Mouse (Mus musculus): ENCODE results near the gene Pole3. TPM values are rescaled to one million over a fixed set of nuclear protein-coding genes. Genes with fewer than 3 reads are reported as not detected.
A peak's percentile ranks its signal among the peaks of the same experiment; 100 is the strongest.

Gene Pole3
- 113 and 116 TPM in 2 replicates for polyA plus RNA-seq (2016; fragmentation: Nextera tagmentation; extraction: Ambion mirVana)

DNA sequence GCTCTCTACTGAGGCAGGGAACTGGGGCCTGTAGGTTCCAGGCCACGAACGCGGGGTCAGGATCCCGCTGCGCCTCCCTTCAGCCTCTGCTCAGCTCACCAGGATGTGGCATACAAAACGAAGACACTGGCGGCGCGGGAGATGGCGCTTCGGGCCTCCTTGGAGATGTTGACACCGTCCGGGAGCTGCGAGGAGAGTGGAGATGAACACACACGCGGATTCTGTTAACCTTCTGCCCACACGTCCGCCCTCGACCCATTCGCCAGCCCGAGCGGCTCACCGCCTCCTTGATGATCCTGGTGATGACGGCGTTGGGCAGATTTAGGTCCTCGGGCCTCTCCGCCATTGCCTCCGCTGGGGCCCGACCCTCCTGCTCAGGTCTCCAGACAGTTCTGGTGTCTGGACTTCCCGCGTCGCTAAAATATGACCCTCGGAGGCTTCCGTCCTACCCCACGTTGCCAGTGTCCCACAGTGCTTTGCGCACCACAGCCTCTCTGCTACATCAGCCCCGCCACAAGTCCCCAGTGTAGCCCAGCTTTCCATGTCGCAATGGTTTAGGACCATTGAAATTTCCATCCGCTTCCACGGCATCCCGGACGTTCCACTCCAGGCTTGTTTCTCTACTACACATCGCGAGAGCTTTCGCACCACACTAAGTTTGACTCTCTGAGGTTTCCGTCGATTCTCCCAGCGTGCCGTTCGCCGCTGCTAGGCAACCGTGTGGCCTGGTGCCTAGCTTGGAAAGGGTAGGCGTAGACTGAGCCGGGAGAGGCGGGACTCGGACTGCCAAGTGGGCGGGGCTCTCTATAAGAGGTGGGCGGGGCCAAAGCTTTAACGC, at the start of gene Pole3, which contains the start of gene 4933430I17Rik:
Gene Pole3 (minus strand): TSS at position 418 of the 838 bp plus-strand sequence.
Gene 4933430I17Rik (plus strand): TSS at position 719 of the 838 bp plus-strand sequence.
- Histone ChIP-seq H3K4me1 (peaks cover 16% of the 10 kb centered on the region), H3K27ac (peak within 1 kb of the TSS; percentile 98), H3K27me3 (ENCODE audit: low read depth, poor library complexity, severe bottlenecking) (no peaks in the 10 kb centered on the region), H3K36me3 (peaks cover 23% of the 10 kb centered on the region), H3K4me3 (peak within 1 kb of the TSS; percentile 87), H3K9me3 (replicated peaks) (no peaks in the 10 kb centered on the region)
- under 1% methylated on average over 59 of the region's 59 CpGs for WGBS
- DNase-seq (ENCODE audit: low spot score) = peak; percentile 95

DNA sequence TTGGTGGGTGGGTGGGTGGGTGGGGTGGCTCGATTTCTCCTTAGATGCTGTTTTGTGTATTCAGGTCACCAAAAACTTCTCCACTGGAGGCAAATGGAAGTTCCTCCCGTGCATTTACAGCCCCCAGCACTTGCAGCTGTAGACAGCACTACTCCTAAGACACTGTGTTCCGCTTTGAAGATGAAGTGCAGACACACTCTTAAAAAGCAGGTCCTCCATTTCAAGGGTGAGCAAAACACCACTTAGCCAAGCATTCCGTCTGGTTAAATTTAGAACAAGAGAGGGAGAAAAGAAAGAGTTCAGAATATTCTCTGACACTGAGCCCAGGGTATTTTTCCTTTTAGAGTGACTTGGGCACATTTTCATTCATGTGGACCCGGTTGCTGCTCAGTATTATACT, 45.2 kb upstream of the Pole3 start:
- Histone ChIP-seq H3K27ac (no peak overlapping the region), H3K4me3 (no peak overlapping the region), H3K9me3 (replicated peaks) (no peaks in the 10 kb centered on the region), H3K27me3 (ENCODE audit: low read depth, poor library complexity, severe bottlenecking) (no peaks in the 10 kb centered on the region), H3K36me3 (no peaks in the 10 kb centered on the region), H3K4me1 (no peaks in the 10 kb centered on the region)
- no peak for DNase-seq (ENCODE audit: low spot score)
- WGBS = 69% methylated on average over 5 of the region's 5 CpGs

DNA sequence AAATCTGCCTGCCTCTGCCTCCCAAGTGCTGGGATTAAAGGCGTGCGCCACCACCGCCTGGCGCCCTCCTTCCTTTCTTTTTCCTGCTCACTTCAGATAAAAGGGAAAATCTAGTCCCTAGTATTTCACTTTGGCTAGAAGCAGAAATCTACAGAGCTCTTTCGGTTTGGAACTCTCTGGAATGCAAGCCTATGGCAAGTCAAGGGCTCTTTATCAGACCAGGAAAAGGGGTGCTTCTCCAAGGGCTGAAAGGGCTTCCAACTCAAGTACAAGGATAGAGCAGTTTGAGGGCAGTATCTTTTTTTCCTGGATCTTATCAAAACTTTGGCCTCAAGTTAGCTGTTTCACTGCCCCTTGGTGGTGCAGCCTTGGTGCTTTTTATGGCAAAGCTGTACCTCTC, 44.7 kb upstream of the Pole3 start:
- H3K27me3 ChIP-seq (ENCODE audit: low read depth, poor library complexity, severe bottlenecking) = no peaks in the 10 kb centered on the region
- DNase-seq (ENCODE audit: low spot score) = no peak
- H3K36me3 ChIP-seq = no peaks in the 10 kb centered on the region
- no peak overlapping the region for H3K4me3 ChIP-seq
- no peak overlapping the region for H3K27ac ChIP-seq
- 94% methylated on average over 5 of the region's 5 CpGs for WGBS
- no peaks in the 10 kb centered on the region for H3K9me3 ChIP-seq (replicated peaks)
- no peaks in the 10 kb centered on the region for H3K4me1 ChIP-seq

DNA sequence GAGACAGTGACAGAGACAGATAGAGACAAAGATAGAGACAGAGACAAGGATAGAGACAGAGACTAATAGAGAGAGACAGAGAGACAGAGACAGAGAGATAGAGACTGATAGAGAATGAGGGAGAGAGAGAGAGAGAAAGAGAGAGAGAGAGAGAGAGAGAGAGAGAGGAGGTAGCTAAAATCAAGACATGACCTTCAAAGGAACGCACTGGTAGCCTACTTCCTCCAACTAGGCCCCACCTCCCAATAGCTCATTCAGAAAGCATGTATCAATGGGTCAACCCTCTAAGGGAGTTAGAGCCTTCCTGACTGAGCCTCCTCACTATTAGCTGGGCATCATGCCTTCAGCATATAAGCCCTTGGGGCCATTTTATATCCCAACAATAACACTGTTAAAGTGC, 43.5 kb upstream of the Pole3 start:
- Histone ChIP-seq H3K4me3 (no peak overlapping the region), H3K4me1 (no peaks in the 10 kb centered on the region), H3K9me3 (replicated peaks) (no peaks in the 10 kb centered on the region), H3K27ac (no peak overlapping the region), H3K36me3 (no peaks in the 10 kb centered on the region), H3K27me3 (ENCODE audit: low read depth, poor library complexity, severe bottlenecking) (no peaks in the 10 kb centered on the region)
- WGBS = 89% methylated on average over 1 of the region's 1 CpGs
- no peak for DNase-seq (ENCODE audit: low spot score)

DNA sequence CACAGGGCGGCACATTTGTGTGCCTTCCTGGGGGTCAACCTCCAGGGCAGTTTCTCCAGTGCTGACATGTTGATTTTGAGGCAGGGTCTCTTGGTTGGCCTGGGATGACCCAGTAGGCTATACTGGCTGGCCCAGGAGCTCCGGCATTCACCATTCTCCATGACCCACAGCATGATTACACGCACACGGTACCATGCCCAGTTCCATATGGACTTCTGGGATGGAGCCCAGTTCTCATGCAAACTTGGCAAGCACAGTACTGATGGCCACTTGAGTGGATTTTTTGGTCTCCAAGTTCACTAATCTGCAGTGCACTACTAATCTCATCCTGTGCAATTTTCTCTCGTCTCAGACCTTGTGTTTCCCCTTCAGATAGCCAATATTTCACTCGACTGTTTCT, 42.8 kb upstream of the Pole3 start:
- Histone ChIP-seq H3K36me3 (no peaks in the 10 kb centered on the region), H3K27ac (no peak overlapping the region)

DNA sequence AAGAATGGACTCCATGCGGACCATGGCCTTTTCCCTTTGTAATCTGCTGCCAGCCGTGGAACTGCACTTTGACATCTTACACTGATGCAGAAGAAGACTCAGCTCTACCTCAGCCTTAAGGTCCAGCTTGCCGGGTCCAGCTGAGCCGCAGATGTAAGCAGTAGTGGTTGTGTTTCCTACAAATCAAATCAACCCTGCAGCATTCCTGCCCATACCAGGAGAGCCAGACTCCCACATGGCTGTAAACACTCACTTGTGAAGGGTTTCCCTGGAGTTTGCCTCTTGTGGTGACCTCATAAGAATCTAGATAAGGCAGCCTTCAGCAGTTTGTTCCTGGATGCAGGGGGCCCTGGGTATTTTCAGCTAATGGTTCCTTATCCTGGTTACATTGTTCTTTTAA, 41.7 kb upstream of the Pole3 start:
- H3K4me3 ChIP-seq = no peak overlapping the region
- WGBS = 85% methylated on average over 4 of the region's 4 CpGs
- no peak for DNase-seq (ENCODE audit: low spot score)

More for the DNA sequence above, 42.8 kb upstream of the Pole3 start:
- 95% methylated on average over 6 of the region's 6 CpGs for WGBS
- Histone ChIP-seq H3K4me1 (no peaks in the 10 kb centered on the region), H3K4me3 (no peak overlapping the region), H3K9me3 (replicated peaks) (no peaks in the 10 kb centered on the region), H3K27me3 (ENCODE audit: low read depth, poor library complexity, severe bottlenecking) (no peaks in the 10 kb centered on the region)
- no peak for DNase-seq (ENCODE audit: low spot score)

DNA sequence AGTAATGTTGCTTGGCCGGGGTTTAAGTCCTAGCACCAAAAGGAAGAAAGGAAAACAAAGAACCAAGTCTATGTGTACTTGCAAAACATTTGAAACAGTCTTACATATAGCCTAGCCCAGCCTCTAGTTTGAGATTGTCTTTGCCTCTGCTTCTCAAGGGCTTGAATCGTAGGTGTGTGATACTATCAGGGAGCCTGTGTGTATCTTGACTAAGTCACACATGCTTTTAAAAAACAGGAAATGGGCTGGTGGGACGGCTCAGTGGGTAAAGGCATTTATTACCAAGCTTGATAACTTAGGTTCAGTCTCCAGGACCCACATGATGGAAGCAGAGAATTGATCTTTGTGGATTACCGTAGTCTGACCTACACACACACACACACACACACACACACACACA, 37.1 kb upstream of the Pole3 start:
- Histone ChIP-seq H3K27me3 (ENCODE audit: low read depth, poor library complexity, severe bottlenecking) (no peaks in the 10 kb centered on the region), H3K27ac (peak overlapping the region; percentile 46; the same call in 1 of the 2 replicates), H3K4me1 (0 out of 2 replicates have a peak, but pooled peaks cover 8% of the 10 kb centered on the region), H3K36me3 (no peaks in the 10 kb centered on the region), H3K4me3 (no peak overlapping the region), H3K9me3 (replicated peaks) (no peaks in the 10 kb centered on the region)
- DNase-seq (ENCODE audit: low spot score) = no peak
- WGBS = 77% methylated on average over 4 of the region's 4 CpGs

More for the DNA sequence above, 41.7 kb upstream of the Pole3 start:
- no peaks in the 10 kb centered on the region for H3K27me3 ChIP-seq (ENCODE audit: low read depth, poor library complexity, severe bottlenecking)
- H3K36me3 ChIP-seq = no peaks in the 10 kb centered on the region
- no peak overlapping the region for H3K27ac ChIP-seq
- no peaks in the 10 kb centered on the region for H3K9me3 ChIP-seq (replicated peaks)
- 0 out of 2 replicates have a peak, but pooled peaks cover 6% of the 10 kb centered on the region for H3K4me1 ChIP-seq

DNA sequence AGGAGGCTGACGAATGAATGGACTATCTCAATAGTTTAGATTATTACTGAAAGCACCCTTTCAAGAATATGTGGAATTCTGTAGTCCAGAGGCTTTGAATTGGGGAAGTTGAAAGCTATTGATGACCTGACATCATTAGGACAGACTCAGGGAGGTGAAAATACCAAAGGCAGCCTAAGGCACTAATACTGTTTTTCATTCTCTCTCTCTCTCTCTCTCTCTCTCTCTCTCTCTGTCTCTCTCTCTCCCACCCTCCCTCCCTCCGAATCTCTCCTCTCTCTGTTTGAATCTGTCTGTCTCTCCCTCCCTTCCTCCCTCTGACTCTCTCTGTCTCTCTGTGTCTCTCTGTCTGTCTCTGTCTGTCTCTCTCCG, 36.7 kb upstream of the Pole3 start:
- Histone ChIP-seq H3K4me1 (0 out of 2 replicates have a peak, but pooled peaks cover 8% of the 10 kb centered on the region), H3K27ac (peak overlapping the region; percentile 46; the same call in 1 of the 2 replicates), H3K9me3 (replicated peaks) (no peaks in the 10 kb centered on the region), H3K27me3 (ENCODE audit: low read depth, poor library complexity, severe bottlenecking) (no peaks in the 10 kb centered on the region), H3K4me3 (no peak overlapping the region), H3K36me3 (no peaks in the 10 kb centered on the region)
- WGBS = 69% methylated on average over 3 of the region's 3 CpGs
- no peak for DNase-seq (ENCODE audit: low spot score)

DNA sequence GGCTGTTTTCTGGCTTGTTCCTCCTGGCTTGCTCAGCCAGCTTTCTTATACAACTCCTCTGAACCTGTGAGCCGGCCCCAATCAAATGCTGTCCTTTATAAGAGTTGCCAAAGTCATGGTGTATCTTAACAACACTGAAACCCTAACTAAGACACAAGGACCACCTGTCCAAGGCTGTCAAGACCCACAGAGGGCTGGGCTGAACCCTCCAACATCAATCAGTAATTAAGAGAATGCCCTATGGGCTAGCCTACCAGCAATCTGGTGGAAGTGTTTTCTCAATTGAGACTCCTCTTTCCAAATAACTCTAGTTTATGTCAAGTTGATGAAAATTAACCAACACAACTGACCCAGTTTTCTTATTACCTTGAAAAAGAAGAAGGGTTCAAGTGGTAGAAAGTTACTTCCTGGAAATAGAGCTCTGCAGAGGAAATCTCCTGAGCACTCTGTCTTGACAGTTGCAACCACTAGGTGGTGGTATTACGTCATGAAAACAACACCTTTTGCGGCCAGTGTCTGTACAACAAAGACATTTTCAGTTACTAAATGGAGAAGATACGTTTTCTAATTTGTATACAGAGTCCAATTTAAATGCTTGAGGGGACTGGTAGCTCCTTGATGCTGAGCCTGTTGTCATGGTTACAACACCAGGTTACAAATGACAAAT, 36.2 kb upstream of the Pole3 start:
- Histone ChIP-seq H3K4me1 (0 out of 2 replicates have a peak, but pooled peaks cover 8% of the 10 kb centered on the region), H3K4me3 (no peak overlapping the region), H3K27me3 (ENCODE audit: low read depth, poor library complexity, severe bottlenecking) (no peaks in the 10 kb centered on the region), H3K9me3 (replicated peaks) (no peaks in the 10 kb centered on the region), H3K36me3 (no peaks in the 10 kb centered on the region), H3K27ac (no peak overlapping the region)
- WGBS = 22% methylated on average over 4 of the region's 4 CpGs
- DNase-seq (ENCODE audit: low spot score) = peak; percentile 67

DNA sequence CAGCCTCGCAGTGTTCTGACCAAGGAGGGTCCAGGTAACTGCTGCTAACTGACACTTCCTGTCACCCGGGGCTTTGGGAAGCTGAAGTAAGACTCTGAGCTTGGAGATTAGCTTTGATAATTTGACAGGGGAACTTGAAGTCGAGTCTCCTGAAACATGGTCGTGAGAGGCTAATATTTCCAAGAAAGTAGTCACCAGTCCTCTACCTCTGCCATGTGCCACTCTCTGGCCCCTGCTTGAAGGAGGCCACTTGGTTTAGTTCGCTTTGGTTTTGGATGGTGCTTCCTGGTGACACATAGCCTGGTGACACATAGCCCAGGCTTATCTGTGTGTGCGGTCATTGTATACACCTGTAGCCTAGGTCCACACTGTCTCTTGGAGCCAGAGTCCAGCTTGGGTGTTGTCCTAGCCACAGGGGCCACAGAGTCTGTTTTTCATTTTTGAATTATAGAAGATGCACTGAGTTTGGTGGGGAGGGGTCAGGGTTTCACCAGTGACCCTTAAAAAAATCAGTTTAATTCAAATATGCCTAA, 35.0 kb upstream of the Pole3 start, which contains the start of gene Rgs3:
Gene Rgs3 (plus strand): TSS at position 51 of the 533 bp plus-strand sequence.
- no peak for DNase-seq (ENCODE audit: low spot score)
- H3K4me1 ChIP-seq = 0 out of 2 replicates have a peak, but pooled peaks cover 8% of the 10 kb centered on the region
- H3K36me3 ChIP-seq = no peaks in the 10 kb centered on the region
- 66% methylated on average over 6 of the region's 6 CpGs for WGBS
- no peaks in the 10 kb centered on the region for H3K9me3 ChIP-seq (replicated peaks)
- H3K27ac ChIP-seq = no peak within 1 kb of the TSS
- no peaks in the 10 kb centered on the region for H3K27me3 ChIP-seq (ENCODE audit: low read depth, poor library complexity, severe bottlenecking)
- no peak within 1 kb of the TSS for H3K4me3 ChIP-seq

DNA sequence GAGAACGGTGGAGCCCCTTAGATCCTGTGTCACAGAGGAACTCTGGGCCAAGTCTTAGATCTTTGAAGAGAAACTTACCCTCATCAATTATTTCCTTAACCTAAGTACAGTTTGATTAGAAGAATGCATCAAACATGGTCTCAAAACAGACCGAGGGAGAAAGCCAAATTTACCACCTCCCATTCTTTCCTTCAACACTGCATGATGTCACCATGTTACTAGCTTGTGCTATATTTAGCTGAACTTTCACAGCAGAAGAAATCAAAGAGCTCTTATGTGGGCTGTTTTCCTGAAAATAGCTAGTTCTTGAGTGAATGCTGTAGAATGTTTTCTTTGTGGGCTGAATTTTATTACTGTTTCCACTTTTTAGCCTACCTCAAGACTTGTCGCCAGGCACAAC, 32.6 kb upstream of the Pole3 start:
- Histone ChIP-seq H3K36me3 (no peaks in the 10 kb centered on the region), H3K27ac (no peak overlapping the region), H3K4me1 (0 out of 2 replicates have a peak, but pooled peaks cover 8% of the 10 kb centered on the region), H3K9me3 (replicated peaks) (no peaks in the 10 kb centered on the region), H3K4me3 (no peak overlapping the region), H3K27me3 (ENCODE audit: low read depth, poor library complexity, severe bottlenecking) (0 out of 2 replicates have a peak, but pooled peaks cover 6% of the 10 kb centered on the region)
- WGBS = 85% methylated on average over 3 of the region's 3 CpGs
- DNase-seq (ENCODE audit: low spot score) = no peak

DNA sequence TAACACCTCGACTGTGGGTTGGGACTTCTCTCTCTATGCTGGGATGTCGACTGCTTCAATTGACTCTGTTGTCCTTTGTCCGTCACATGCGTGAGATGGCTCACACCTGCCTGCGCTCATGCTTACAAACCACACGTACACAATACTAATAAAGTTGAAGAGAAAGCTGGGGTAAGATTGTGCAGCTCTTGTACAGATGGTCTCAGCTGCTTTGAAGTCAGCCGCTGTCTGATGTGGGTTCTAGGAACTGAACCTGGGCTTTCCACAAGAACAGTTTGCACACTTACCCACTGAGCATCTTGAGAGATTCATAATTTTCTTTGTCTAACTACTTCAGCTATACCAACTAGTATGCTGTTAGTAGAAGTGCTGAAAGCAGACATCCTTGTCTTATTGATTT, 27.1 kb upstream of the Pole3 start:
- H3K36me3 ChIP-seq = no peaks in the 10 kb centered on the region
- no peaks in the 10 kb centered on the region for H3K4me1 ChIP-seq
- WGBS = 90% methylated on average over 7 of the region's 7 CpGs
- H3K4me3 ChIP-seq = no peak overlapping the region
- H3K27me3 ChIP-seq (ENCODE audit: low read depth, poor library complexity, severe bottlenecking) = 0 out of 2 replicates have a peak, but pooled peaks cover 6% of the 10 kb centered on the region
- no peaks in the 10 kb centered on the region for H3K9me3 ChIP-seq (replicated peaks)
- no peak overlapping the region for H3K27ac ChIP-seq
- DNase-seq (ENCODE audit: low spot score) = no peak

DNA sequence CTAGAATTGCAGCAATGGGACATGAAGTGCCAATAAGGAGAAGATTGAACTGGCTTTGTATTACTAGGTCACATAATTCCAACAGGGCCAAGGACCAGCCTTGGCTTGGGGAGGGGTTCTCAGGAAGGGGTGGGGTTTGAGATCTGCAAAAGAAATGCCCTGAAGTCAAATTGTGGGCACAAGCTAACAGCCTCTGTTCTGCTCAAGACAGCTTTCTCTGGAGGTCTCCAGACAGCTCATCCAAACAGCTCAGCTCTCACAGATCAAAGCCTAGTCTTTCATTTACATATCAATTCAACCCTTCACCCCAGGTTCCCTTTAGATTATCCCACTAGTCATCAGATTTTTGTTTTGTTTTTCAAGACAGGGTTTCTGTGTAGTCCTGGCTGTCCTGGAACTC, 19.9 kb upstream of the Pole3 start:
- no peak for DNase-seq (ENCODE audit: low spot score)
- H3K27ac ChIP-seq = no peak overlapping the region
- H3K4me3 ChIP-seq = no peak overlapping the region
- H3K4me1 ChIP-seq = no peaks in the 10 kb centered on the region
- H3K27me3 ChIP-seq (ENCODE audit: low read depth, poor library complexity, severe bottlenecking) = no peaks in the 10 kb centered on the region
- no peaks in the 10 kb centered on the region for H3K36me3 ChIP-seq
- H3K9me3 ChIP-seq (replicated peaks) = no peaks in the 10 kb centered on the region
